Mouse (Mus musculus) erythroblast, embryonic 14.5 days (primary cell): ENCODE data around the gene Evl. TPM values are rescaled to one million over a fixed set of nuclear protein-coding genes. Genes with fewer than 3 reads are reported as not detected.

ENCODE experiments used
- H3K27me3 ChIP-seq: 2 replicates; pipeline ENCODE4 v1.6.1; 2012; ENCODE audit warnings: inconsistent platforms; ENCODE audit not compliant: control insufficient read depth
- H3K36me3 ChIP-seq: 2 replicates; pipeline ENCODE4 v1.6.1; 2012; ENCODE audit warnings: mild to moderate bottlenecking, inconsistent platforms; ENCODE audit not compliant: control insufficient read depth
- H3K4me1 ChIP-seq: 2 replicates; pipeline ENCODE4 v1.6.1; 2012; ENCODE audit warnings: inconsistent platforms; ENCODE audit not compliant: control insufficient read depth
- H3K4me3 ChIP-seq: replicated peaks from 2 replicates; pipeline ENCODE3; 2012; ENCODE audit warnings: moderate library complexity, mild to moderate bottlenecking, inconsistent platforms
- H3K9me3 ChIP-seq: 2 replicates; pipeline ENCODE4 v1.6.1; 2012; ENCODE audit warnings: low read length, inconsistent platforms, mixed read lengths; ENCODE audit not compliant: control insufficient read depth
- GATA1 ChIP-seq: IDR thresholded peaks from 2 replicates; pipeline ENCODE4 v1.6.1; 2012; ENCODE audit warnings: low read length, inconsistent platforms, mixed read lengths
- TAL1 ChIP-seq: IDR thresholded peaks from 3 replicates; pipeline ENCODE4 v1.6.1; 2012; ENCODE audit warnings: low read length, inconsistent platforms, mixed read lengths
- polyA plus RNA-seq: library from polyadenylated mRNA; stranded (reverse); fragments of >175 nt; gene quantifications from 2 replicates; pipeline ENCODE4 v1.2.3, GENCODE M21; 2012

The Evl gene
- polyA plus RNA-seq, 1 experiment, result 1.6 TPM

- Histone ChIP-seq H3K4me1 (no peaks in the 10 kb centered on the region), H3K9me3 (no peaks in the 10 kb centered on the region), H3K4me3 (no peak overlapping the region), H3K27me3 (peaks cover 20% of the 10 kb centered on the region), H3K36me3 (no peaks in the 10 kb centered on the region)
- TF ChIP-seq TAL1 (no peak), GATA1 (no peak)
Observed at GRCm38 (mm10) chr12:108698697-108699471, 144.4 kb downstream of the Evl start.

- Histone ChIP-seq H3K4me3 (no peak overlapping the region), H3K36me3 (no peaks in the 10 kb centered on the region), H3K27me3 (peaks cover 20% of the 10 kb centered on the region), H3K9me3 (no peaks in the 10 kb centered on the region), H3K4me1 (no peaks in the 10 kb centered on the region)
- TF ChIP-seq GATA1, result no peak
- TF ChIP-seq TAL1, result no peak
Observed at GRCm38 (mm10) chr12:108699576-108699975, 145.1 kb downstream of the Evl start.

- Histone ChIP-seq H3K4me3 (no peak overlapping the region), H3K4me1 (no peaks in the 10 kb centered on the region), H3K9me3 (no peaks in the 10 kb centered on the region), H3K27me3 (peaks cover 20% of the 10 kb centered on the region), H3K36me3 (no peaks in the 10 kb centered on the region)
- TF ChIP-seq TAL1 (no peak), GATA1 (no peak)
Observed at GRCm38 (mm10) chr12:108700037-108700436, 145.5 kb downstream of the Evl start.

GRCm38 (mm10) chr12:108701221-108701620, 146.7 kb downstream of the Evl start:
- H3K4me3 ChIP-seq, result no peak overlapping the region
- H3K9me3 ChIP-seq, result no peaks in the 10 kb centered on the region
- no peaks in the 10 kb centered on the region for H3K4me1 ChIP-seq
- no peak for TF ChIP-seq GATA1
- no peak for TF ChIP-seq TAL1
- H3K27me3 ChIP-seq, result peaks cover 20% of the 10 kb centered on the region
- H3K36me3 ChIP-seq, result no peaks in the 10 kb centered on the region

GRCm38 (mm10) chr12:108702185-108702584, 147.7 kb downstream of the Evl start, which contains the start of gene Degs2:
TSS of gene Degs2 (minus strand) at chr12:108702315.
- H3K4me3 ChIP-seq, result no peak within 1 kb of the TSS
- TF ChIP-seq GATA1, result no peak
- peaks cover 20% of the 10 kb centered on the region for H3K27me3 ChIP-seq
- H3K4me1 ChIP-seq, result no peaks in the 10 kb centered on the region
- no peaks in the 10 kb centered on the region for H3K36me3 ChIP-seq
- H3K9me3 ChIP-seq, result no peaks in the 10 kb centered on the region

- Histone ChIP-seq H3K27me3 (peaks cover 20% of the 10 kb centered on the region), H3K9me3 (no peaks in the 10 kb centered on the region)
Observed at GRCm38 (mm10) chr12:108705486-108705885, 151.0 kb downstream of the Evl start.

GRCm38 (mm10) chr12:108706129-108706528, 151.6 kb downstream of the Evl start:
- no peaks in the 10 kb centered on the region for H3K36me3 ChIP-seq
- no peaks in the 10 kb centered on the region for H3K9me3 ChIP-seq

More at GRCm38 (mm10) chr12:108705486-108705885, 151.0 kb downstream of the Evl start:
- TF ChIP-seq TAL1 (no peak), GATA1 (no peak)
- Histone ChIP-seq H3K4me3 (no peak overlapping the region), H3K36me3 (no peaks in the 10 kb centered on the region), H3K4me1 (no peaks in the 10 kb centered on the region)

GRCm38 (mm10) chr12:108709386-108709785, 154.9 kb downstream of the Evl start:
- Histone ChIP-seq H3K27me3 (no peaks in the 10 kb centered on the region), H3K9me3 (no peaks in the 10 kb centered on the region), H3K4me3 (no peak overlapping the region), H3K4me1 (no peaks in the 10 kb centered on the region), H3K36me3 (no peaks in the 10 kb centered on the region)
- TF ChIP-seq TAL1 (no peak), GATA1 (no peak)

More at GRCm38 (mm10) chr12:108706129-108706528, 151.6 kb downstream of the Evl start:
- TF ChIP-seq TAL1 (no peak), GATA1 (no peak)
- peaks cover 19% of the 10 kb centered on the region for H3K27me3 ChIP-seq
- no peaks in the 10 kb centered on the region for H3K4me1 ChIP-seq
- no peak overlapping the region for H3K4me3 ChIP-seq

GRCm38 (mm10) chr12:108709964-108710765, 155.6 kb downstream of the Evl start:
- Histone ChIP-seq H3K4me3 (no peak overlapping the region), H3K4me1 (no peaks in the 10 kb centered on the region), H3K36me3 (no peaks in the 10 kb centered on the region), H3K27me3 (no peaks in the 10 kb centered on the region), H3K9me3 (no peaks in the 10 kb centered on the region)
- TF ChIP-seq GATA1, result no peak
- TF ChIP-seq TAL1, result no peak
